Mouse (Mus musculus): ENCODE data around the gene Cfap99. TPM values are rescaled to one million over a fixed set of nuclear protein-coding genes. Genes with fewer than 3 reads are reported as not detected.

Cfap99 gene
- total and polyA plus RNA-seq, 2 experiments from 2014 or later, result 0.13 TPM; not detected in 1

DNA sequence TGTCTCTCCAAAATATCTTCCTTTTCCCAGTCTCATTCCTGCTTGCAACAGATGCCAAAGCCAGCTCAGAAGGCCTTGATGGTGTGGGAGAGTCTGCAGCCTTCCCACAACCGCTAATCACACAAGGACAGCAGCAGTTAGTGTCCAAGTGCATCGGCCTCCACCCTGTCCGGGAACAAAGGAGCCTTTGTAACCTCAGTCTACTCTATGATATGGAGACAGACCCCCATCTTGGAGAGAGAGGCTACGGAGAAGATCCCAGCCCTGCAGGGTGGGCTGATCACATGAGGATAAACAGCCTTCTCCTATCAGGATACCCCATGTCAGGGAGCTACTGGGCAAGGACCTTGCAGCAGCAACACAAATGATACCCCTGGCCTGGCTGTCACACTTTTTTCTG lies 36.6 kb upstream of the Cfap99 start:
- H3K4me1 ChIP-seq (ENCODE audit: insufficient read depth, low read length), result peaks cover 26% of the 10 kb centered on the region
- peak; percentile 66 for ATAC-seq
- no peak overlapping the region for H3K4me3 ChIP-seq (ENCODE audit: low read length)
- no peak for TF ChIP-seq CTCF (IDR thresholded peaks at IDR 0.05; ENCODE audit: low read depth)
- WGBS, result 20% methylated on average over 4 of the region's 4 CpGs
- DNase-seq (ENCODE audit: low spot score), result peak; percentile 27
- H3K27me3 ChIP-seq (ENCODE audit: insufficient read depth, low read length), result no peaks in the 10 kb centered on the region
- no peak overlapping the region for H3K4me2 ChIP-seq (ENCODE audit: low read depth, low read length)
- H3K36me3 ChIP-seq (ENCODE audit: insufficient read depth, low read length), result no peaks in the 10 kb centered on the region
- H3K9me3 ChIP-seq (ENCODE audit: low read length), result no peaks in the 10 kb centered on the region
- peak overlapping the region; percentile 52; the same call in 1 of the 2 replicates for H3K27ac ChIP-seq
- no peak overlapping the region for H3K9ac ChIP-seq (replicated peaks; ENCODE audit: low read length)

DNA sequence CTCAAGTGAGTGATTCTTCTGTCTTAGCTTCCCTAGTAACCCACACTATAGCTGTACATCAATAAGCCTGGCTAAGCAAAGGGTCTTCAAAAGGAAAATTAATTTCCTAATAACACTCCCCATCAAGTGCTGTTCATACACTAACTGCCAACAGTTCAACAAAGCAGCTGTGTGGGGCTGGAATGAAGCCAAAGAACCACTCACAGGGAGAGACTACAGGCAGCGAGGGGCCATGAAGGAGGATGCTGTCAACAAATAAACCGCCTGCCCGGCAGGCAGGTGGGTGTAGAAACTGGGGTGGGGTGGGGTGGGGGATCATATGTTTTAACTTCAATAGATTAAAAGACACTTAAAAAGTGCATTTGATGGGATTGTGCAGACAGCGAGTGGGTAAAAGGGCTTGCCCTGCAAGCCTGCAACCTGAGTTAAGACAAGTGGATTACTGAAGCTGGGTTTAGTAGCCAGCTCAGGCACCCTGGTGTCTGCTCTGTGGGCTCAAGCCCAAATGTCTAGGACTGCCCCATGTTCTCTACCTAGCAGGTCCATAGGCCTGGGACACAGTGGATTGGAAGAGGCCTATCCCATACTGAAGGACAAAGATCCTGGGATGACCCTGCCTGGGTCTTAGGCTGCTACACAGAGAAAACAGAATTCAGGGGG lies 36.0 kb upstream of the Cfap99 start:
- DNase-seq (ENCODE audit: low spot score), result peak; percentile 83
- H3K9me3 ChIP-seq (ENCODE audit: low read length), result no peaks in the 10 kb centered on the region
- no peak overlapping the region for H3K4me2 ChIP-seq (ENCODE audit: low read depth, low read length)
- peak; percentile 63; the same call in 1 of the 2 replicates for ATAC-seq
- H3K4me1 ChIP-seq (ENCODE audit: insufficient read depth, low read length), result peaks cover 26% of the 10 kb centered on the region
- WGBS, result 19% methylated on average over 4 of the region's 4 CpGs
- no peaks in the 10 kb centered on the region for H3K36me3 ChIP-seq (ENCODE audit: insufficient read depth, low read length)
- peak overlapping the region; percentile 52; the same call in 1 of the 2 replicates for H3K27ac ChIP-seq
- no peak overlapping the region for H3K9ac ChIP-seq (replicated peaks; ENCODE audit: low read length)
- H3K27me3 ChIP-seq (ENCODE audit: insufficient read depth, low read length), result no peaks in the 10 kb centered on the region
- TF ChIP-seq CTCF (IDR thresholded peaks at IDR 0.05; ENCODE audit: low read depth), result no peak
- no peak overlapping the region for H3K4me3 ChIP-seq (ENCODE audit: low read length)

DNA sequence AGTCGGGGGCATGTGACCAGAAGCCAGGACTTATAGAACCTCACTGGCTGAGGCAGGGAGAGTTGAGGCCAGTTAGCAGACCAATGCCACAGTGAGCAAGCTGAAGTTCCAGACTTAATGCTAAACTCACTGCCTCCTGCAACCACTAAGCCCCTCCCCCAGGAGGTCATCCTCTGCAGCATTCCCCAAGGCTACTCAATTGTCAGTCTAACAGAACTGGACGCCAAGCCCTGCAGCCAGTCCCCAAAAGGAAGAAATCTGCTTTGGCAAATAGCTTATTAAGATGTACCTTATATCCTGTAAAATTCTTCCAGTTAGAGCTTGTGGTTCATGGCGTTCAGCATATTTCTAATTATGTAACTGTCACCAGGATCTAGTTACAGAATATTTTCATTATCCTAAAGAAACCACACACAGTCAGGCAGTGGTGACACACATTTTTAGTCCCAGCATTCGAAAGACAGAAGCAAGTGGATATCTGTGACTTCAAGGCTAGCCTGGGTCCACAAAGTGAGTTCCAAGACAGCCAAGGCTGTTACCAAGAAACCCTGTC lies 35.4 kb upstream of the Cfap99 start:
- H3K4me3 ChIP-seq (ENCODE audit: low read length), result no peak overlapping the region
- H3K4me1 ChIP-seq (ENCODE audit: insufficient read depth, low read length), result peaks cover 26% of the 10 kb centered on the region
- ATAC-seq, result no peak
- H3K36me3 ChIP-seq (ENCODE audit: insufficient read depth, low read length), result no peaks in the 10 kb centered on the region
- H3K4me2 ChIP-seq (ENCODE audit: low read depth, low read length), result no peak overlapping the region
- no peak overlapping the region for H3K9ac ChIP-seq (replicated peaks; ENCODE audit: low read length)
- H3K9me3 ChIP-seq (ENCODE audit: low read length), result no peaks in the 10 kb centered on the region
- no peak for DNase-seq (ENCODE audit: low spot score)
- WGBS, result 40% methylated on average over 4 of the region's 4 CpGs
- no peaks in the 10 kb centered on the region for H3K27me3 ChIP-seq (ENCODE audit: insufficient read depth, low read length)
- no peak for TF ChIP-seq CTCF (IDR thresholded peaks at IDR 0.05; ENCODE audit: low read depth)
- peak overlapping the region; percentile 52; the same call in 1 of the 2 replicates for H3K27ac ChIP-seq

DNA sequence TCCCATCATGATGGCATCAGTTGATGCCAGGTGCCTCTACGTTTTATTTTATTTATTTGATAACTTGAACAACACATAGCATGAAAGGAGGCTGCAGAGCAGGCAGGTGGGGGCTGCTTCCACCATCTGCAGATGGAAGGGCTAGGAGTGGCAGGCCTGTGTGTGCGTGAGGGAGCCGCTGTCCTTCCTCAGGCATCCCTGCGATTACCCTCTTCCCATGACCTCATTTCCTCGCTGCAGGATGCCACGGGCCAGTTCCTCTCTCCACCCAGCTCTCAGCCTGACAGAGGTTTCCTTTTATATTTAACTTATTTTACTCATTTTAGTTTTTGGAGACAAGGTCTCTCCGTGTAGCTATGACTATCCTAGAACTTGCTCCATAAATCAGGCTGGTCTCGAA lies 34.1 kb upstream of the Cfap99 start:
- H3K9ac ChIP-seq (replicated peaks; ENCODE audit: low read length), result no peak overlapping the region

DNA sequence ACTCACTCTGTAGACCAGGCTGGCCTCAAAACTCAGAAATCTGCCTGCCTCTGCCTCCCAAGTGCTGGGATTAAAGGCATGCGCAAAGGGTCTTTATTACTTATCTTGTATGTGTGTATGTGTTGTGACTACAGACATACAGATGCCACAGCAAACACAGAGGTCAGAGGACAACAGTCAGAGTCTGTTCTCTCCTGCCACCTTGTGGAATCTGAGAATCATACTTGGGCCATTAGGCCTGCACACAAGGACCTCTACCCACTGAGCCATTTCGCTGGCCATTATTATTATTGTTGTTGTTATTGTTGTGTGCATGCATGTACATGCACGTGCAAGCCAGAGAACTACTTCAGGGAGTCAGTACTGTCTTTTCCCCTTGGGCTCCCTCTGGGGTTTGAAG lies 33.2 kb upstream of the Cfap99 start:
- H3K4me1 ChIP-seq (ENCODE audit: insufficient read depth, low read length), result peaks cover 20% of the 10 kb centered on the region
- peak; percentile 33 for DNase-seq (ENCODE audit: low spot score)
- WGBS, result 90% methylated on average over 3 of the region's 3 CpGs

More for the DNA sequence above, 34.1 kb upstream of the Cfap99 start:
- Histone ChIP-seq H3K36me3 (ENCODE audit: insufficient read depth, low read length) (no peaks in the 10 kb centered on the region), H3K9me3 (ENCODE audit: low read length) (no peaks in the 10 kb centered on the region), H3K27me3 (ENCODE audit: insufficient read depth, low read length) (no peaks in the 10 kb centered on the region), H3K4me1 (ENCODE audit: insufficient read depth, low read length) (peaks cover 26% of the 10 kb centered on the region), H3K4me3 (ENCODE audit: low read length) (no peak overlapping the region), H3K27ac (no peak overlapping the region), H3K4me2 (ENCODE audit: low read depth, low read length) (no peak overlapping the region)
- DNase-seq (ENCODE audit: low spot score), result no peak
- no peak for ATAC-seq
- 76% methylated on average over 8 of the region's 8 CpGs for WGBS
- no peak for TF ChIP-seq CTCF (IDR thresholded peaks at IDR 0.05; ENCODE audit: low read depth)

DNA sequence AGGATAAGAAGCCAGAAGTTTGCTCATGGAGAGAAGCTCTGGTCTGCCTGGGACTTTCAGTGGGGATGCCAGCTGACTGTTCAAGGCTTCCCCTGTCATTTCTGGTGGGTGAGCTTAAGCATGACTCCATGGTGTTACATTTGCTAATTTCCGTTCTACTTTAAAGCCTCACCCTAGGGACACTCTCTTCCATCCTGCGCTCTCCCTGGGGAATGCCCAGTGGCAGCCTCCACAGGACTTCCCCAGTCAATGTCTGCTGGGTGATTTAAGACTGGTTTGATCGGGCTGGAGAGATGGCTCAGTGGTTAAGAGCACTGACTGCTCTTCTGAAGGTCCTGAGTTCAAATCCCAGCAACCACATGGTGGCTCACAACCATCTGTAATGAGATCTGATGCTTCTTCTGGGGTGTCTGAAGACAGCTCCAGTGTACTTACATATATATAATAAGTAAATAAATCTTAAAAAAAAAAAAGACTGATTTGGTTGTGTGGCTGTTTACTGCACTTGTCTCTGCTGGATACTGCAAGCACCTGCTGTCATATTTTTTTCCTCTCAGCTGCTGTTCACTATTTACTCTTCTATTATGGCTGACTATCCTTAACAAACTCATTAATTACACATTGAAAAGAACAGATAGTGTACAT lies 29.1 kb upstream of the Cfap99 start:
- H3K4me2 ChIP-seq (ENCODE audit: low read depth, low read length), result no peak overlapping the region
- H3K9me3 ChIP-seq (ENCODE audit: low read length), result no peaks in the 10 kb centered on the region
- H3K36me3 ChIP-seq (ENCODE audit: insufficient read depth, low read length), result no peaks in the 10 kb centered on the region
- no peaks in the 10 kb centered on the region for H3K27me3 ChIP-seq (ENCODE audit: insufficient read depth, low read length)
- ATAC-seq (no peak), DNase-seq (ENCODE audit: low spot score) (no peak)
- H3K4me1 ChIP-seq (ENCODE audit: insufficient read depth, low read length), result no peaks in the 10 kb centered on the region
- TF ChIP-seq CTCF (IDR thresholded peaks at IDR 0.05; ENCODE audit: low read depth), result no peak
- no peak overlapping the region for H3K9ac ChIP-seq (replicated peaks; ENCODE audit: low read length)
- 59% methylated on average over 3 of the region's 3 CpGs for WGBS
- no peak overlapping the region for H3K4me3 ChIP-seq (ENCODE audit: low read length)
- no peak overlapping the region for H3K27ac ChIP-seq

More for the DNA sequence above, 33.2 kb upstream of the Cfap99 start:
- Histone ChIP-seq H3K27ac (no peak overlapping the region), H3K9me3 (ENCODE audit: low read length) (no peaks in the 10 kb centered on the region), H3K27me3 (ENCODE audit: insufficient read depth, low read length) (no peaks in the 10 kb centered on the region), H3K9ac (replicated peaks; ENCODE audit: low read length) (no peak overlapping the region), H3K4me2 (ENCODE audit: low read depth, low read length) (no peak overlapping the region), H3K4me3 (ENCODE audit: low read length) (no peak overlapping the region), H3K36me3 (ENCODE audit: insufficient read depth, low read length) (no peaks in the 10 kb centered on the region)
- peak; percentile 56 for TF ChIP-seq CTCF (IDR thresholded peaks at IDR 0.05; ENCODE audit: low read depth)
- no peak for ATAC-seq

Data from hindbrain, postnatal 0 days (tissue).